Mouse (Mus musculus): ENCODE measurements around the gene Grm8. TPM values are rescaled to one million over a fixed set of nuclear protein-coding genes. Genes with fewer than 3 reads are reported as not detected.

Gene Grm8
- total and polyA plus RNA-seq, 2 experiments from 2014 or later = 8.0 to 11.4 TPM

- no peak for DNase-seq
- Histone ChIP-seq H3K9me3 (ENCODE audit: low read length) (no peaks in the 10 kb centered on the region), H3K4me2 (ENCODE audit: low read depth) (no peak overlapping the region), H3K4me1 (ENCODE audit: insufficient read depth) (no peaks in the 10 kb centered on the region), H3K4me3 (ENCODE audit: low read depth, low read length) (no peak overlapping the region), H3K36me3 (ENCODE audit: insufficient read depth) (no peaks in the 10 kb centered on the region), H3K27me3 (ENCODE audit: insufficient read depth, low read length) (no peaks in the 10 kb centered on the region), H3K27ac (ENCODE audit: low read depth, low read length) (no peak overlapping the region), H3K9ac (no peak overlapping the region)
- 46% methylated on average over 5 of the region's 5 CpGs for WGBS
- TF ChIP-seq CTCF (IDR thresholded peaks at IDR 0.05; ENCODE audit: low read depth) = no peak
- ATAC-seq = no peak
These were observed 322.2 kb downstream of the Grm8 start for GRCm38 (mm10) chr6:27812789-27813188.

- Histone ChIP-seq H3K27ac (ENCODE audit: low read depth, low read length) (no peak overlapping the region), H3K27me3 (ENCODE audit: insufficient read depth, low read length) (no peaks in the 10 kb centered on the region), H3K9ac (no peak overlapping the region), H3K4me1 (ENCODE audit: insufficient read depth) (no peaks in the 10 kb centered on the region), H3K9me3 (ENCODE audit: low read length) (no peaks in the 10 kb centered on the region), H3K4me2 (ENCODE audit: low read depth) (no peak overlapping the region), H3K36me3 (ENCODE audit: insufficient read depth) (no peaks in the 10 kb centered on the region), H3K4me3 (ENCODE audit: low read depth, low read length) (no peak overlapping the region)
- DNase-seq (no peak), ATAC-seq (no peak)
- no peak for TF ChIP-seq CTCF (IDR thresholded peaks at IDR 0.05; ENCODE audit: low read depth)
- WGBS = 80% methylated on average over 6 of the region's 6 CpGs
These were observed 325.0 kb downstream of the Grm8 start for GRCm38 (mm10) chr6:27809996-27810395.

DNA sequence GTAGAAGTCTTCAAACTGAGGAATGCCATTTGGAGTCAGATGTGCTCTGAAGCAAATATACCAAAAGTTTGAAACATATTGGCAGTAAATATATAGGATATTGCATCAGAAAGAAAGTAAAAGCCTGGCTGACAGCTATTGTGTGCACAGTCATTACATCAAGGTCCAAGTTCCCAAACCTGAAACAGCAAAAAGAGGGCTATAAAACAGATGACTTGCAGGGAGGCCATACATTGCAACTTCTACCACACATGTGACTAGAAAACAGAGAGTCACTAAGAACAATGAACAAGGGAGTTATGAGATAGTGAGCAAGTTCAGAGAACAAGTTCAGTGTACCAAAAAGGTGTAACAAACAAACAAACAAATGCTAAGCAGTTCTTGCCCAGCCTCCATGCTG is 328.2 kb downstream of the Grm8 start:
- Histone ChIP-seq H3K4me2 (ENCODE audit: low read depth) (no peak overlapping the region), H3K9ac (no peak overlapping the region), H3K36me3 (ENCODE audit: insufficient read depth) (no peaks in the 10 kb centered on the region), H3K9me3 (ENCODE audit: low read length) (no peaks in the 10 kb centered on the region), H3K4me1 (ENCODE audit: insufficient read depth) (no peaks in the 10 kb centered on the region), H3K4me3 (ENCODE audit: low read depth, low read length) (no peak overlapping the region), H3K27ac (ENCODE audit: low read depth, low read length) (no peak overlapping the region), H3K27me3 (ENCODE audit: insufficient read depth, low read length) (no peaks in the 10 kb centered on the region)
- no peak for TF ChIP-seq CTCF (IDR thresholded peaks at IDR 0.05; ENCODE audit: low read depth)
- ATAC-seq = no peak
- DNase-seq = no peak

GRCm38 (mm10) chr6:27800881-27801572 is 334.0 kb downstream of the Grm8 start:
- Histone ChIP-seq H3K9me3 (ENCODE audit: low read length) (no peaks in the 10 kb centered on the region), H3K4me3 (ENCODE audit: low read depth, low read length) (no peak overlapping the region), H3K27ac (ENCODE audit: low read depth, low read length) (no peak overlapping the region), H3K4me1 (ENCODE audit: insufficient read depth) (no peaks in the 10 kb centered on the region), H3K4me2 (ENCODE audit: low read depth) (no peak overlapping the region), H3K27me3 (ENCODE audit: insufficient read depth, low read length) (no peaks in the 10 kb centered on the region), H3K9ac (no peak overlapping the region), H3K36me3 (ENCODE audit: insufficient read depth) (no peaks in the 10 kb centered on the region)
- no peak for TF ChIP-seq CTCF (IDR thresholded peaks at IDR 0.05; ENCODE audit: low read depth)
- no peak for ATAC-seq
- no peak for DNase-seq
- WGBS = 59% methylated on average over 6 of the region's 6 CpGs

- H3K36me3 ChIP-seq (ENCODE audit: insufficient read depth) = no peaks in the 10 kb centered on the region
- no peaks in the 10 kb centered on the region for H3K27me3 ChIP-seq (ENCODE audit: insufficient read depth, low read length)
- no peaks in the 10 kb centered on the region for H3K9me3 ChIP-seq (ENCODE audit: low read length)
- no peak for TF ChIP-seq CTCF (IDR thresholded peaks at IDR 0.05; ENCODE audit: low read depth)
- no peak overlapping the region for H3K4me2 ChIP-seq (ENCODE audit: low read depth)
- H3K4me3 ChIP-seq (ENCODE audit: low read depth, low read length) = no peak overlapping the region
- ATAC-seq (no peak), DNase-seq (no peak)
- H3K27ac ChIP-seq (ENCODE audit: low read depth, low read length) = no peak overlapping the region
- H3K4me1 ChIP-seq (ENCODE audit: insufficient read depth) = no peaks in the 10 kb centered on the region
- WGBS = 90% methylated on average over 3 of the region's 3 CpGs
- no peak overlapping the region for H3K9ac ChIP-seq
These were observed 336.2 kb downstream of the Grm8 start for GRCm38 (mm10) chr6:27798735-27799134.

DNA sequence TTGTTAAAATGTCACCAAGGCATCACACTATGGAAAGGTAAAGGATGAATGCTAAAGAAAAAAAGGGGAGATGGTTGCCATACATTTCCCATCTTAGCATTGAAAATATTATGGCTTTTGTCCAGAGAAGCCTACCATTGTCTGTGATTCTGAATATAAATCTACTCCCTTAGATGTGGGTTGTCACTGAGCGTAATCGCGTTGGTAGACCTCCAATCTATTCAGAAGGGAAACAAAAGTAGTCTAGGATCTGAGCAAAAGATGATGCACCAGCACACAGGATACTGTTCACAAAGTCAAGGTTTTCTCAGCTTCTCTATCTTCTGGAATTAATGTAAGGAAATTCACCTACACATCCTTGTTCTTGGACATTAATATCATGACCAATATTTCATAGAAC is 345.4 kb downstream of the Grm8 start:
- H3K9me3 ChIP-seq (ENCODE audit: low read length) = no peaks in the 10 kb centered on the region
- no peak overlapping the region for H3K9ac ChIP-seq
- ATAC-seq (no peak), DNase-seq (no peak)
- H3K4me1 ChIP-seq (ENCODE audit: insufficient read depth) = no peaks in the 10 kb centered on the region
- H3K27me3 ChIP-seq (ENCODE audit: insufficient read depth, low read length) = no peaks in the 10 kb centered on the region
- H3K27ac ChIP-seq (ENCODE audit: low read depth, low read length) = no peak overlapping the region
- H3K4me2 ChIP-seq (ENCODE audit: low read depth) = no peak overlapping the region
- H3K36me3 ChIP-seq (ENCODE audit: insufficient read depth) = no peaks in the 10 kb centered on the region
- 78% methylated on average over 3 of the region's 3 CpGs for WGBS
- H3K4me3 ChIP-seq (ENCODE audit: low read depth, low read length) = no peak overlapping the region
- no peak for TF ChIP-seq CTCF (IDR thresholded peaks at IDR 0.05; ENCODE audit: low read depth)

DNA sequence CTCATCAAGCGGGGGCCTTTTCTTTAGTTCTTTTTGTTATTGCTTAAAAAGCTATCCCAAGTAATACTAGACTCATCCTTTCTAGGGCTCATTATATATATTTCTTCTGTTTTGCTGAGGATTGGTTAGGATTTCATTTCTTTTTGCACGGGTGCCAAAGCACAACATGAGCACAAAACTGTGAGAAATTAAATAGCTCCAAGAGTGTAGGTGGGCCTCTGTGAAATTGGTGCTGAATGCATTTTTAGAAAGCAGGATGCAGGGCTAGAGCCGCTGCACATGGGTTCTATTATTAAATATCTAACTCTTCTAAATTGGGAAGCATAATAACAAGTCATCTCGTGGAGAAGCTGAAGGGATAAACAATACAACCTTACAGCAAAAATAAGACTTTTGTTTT is 345.8 kb downstream of the Grm8 start:
- WGBS = 69% methylated on average over 4 of the region's 4 CpGs
- ATAC-seq = no peak

More for the DNA sequence above, 345.8 kb downstream of the Grm8 start:
- no peak overlapping the region for H3K9ac ChIP-seq
- H3K4me1 ChIP-seq (ENCODE audit: insufficient read depth) = no peaks in the 10 kb centered on the region
- no peak overlapping the region for H3K4me2 ChIP-seq (ENCODE audit: low read depth)
- no peaks in the 10 kb centered on the region for H3K9me3 ChIP-seq (ENCODE audit: low read length)
- no peaks in the 10 kb centered on the region for H3K27me3 ChIP-seq (ENCODE audit: insufficient read depth, low read length)
- H3K4me3 ChIP-seq (ENCODE audit: low read depth, low read length) = no peak overlapping the region
- H3K27ac ChIP-seq (ENCODE audit: low read depth, low read length) = no peak overlapping the region
- TF ChIP-seq CTCF (IDR thresholded peaks at IDR 0.05; ENCODE audit: low read depth) = no peak
- no peaks in the 10 kb centered on the region for H3K36me3 ChIP-seq (ENCODE audit: insufficient read depth)
- no peak for DNase-seq
